Mouse (Mus musculus): ENCODE measurements at regions not wholly inside any gene's neighbourhood (a gene's known extent, or its start where the extent isn't known, plus 50 kb on each side); places are given as distances from the start of the nearest gene placed in this dataset.

GRCm38 (mm10) chr7:90046228-90046627, 65.4 kb upstream of the Eed start:
- TF ChIP-seq CTCF (IDR thresholded peaks at IDR 0.05; ENCODE audit: control insufficient read depth, insufficient read depth, low read length) (no peak), POLR2A (IDR thresholded peaks at IDR 0.05; ENCODE audit: borderline replicate concordance, control insufficient read depth, low read depth, low read length) (no peak)
